Mouse (Mus musculus): ENCODE data around the gene Mtcp1. TPM values are rescaled to one million over a fixed set of nuclear protein-coding genes. Genes with fewer than 3 reads are reported as not detected.

Mtcp1 gene
- polyA plus RNA-seq (2012; rRNA removed) = 5.4 and 7.5 TPM in 2 replicates

GRCm38 (mm10) chrX:75415936-75416785 lies at the start of gene Mtcp1, which contains the start of the genes Cmc4 and Brcc3:
Mtcp1 (minus strand) TSS chrX:75416588.
Cmc4 (minus strand) TSS chrX:75416584.
Brcc3 (plus strand) TSS chrX:75416628.

GRCm38 (mm10) chrX:75382195-75382771 lies 34.1 kb downstream of the Mtcp1 start, which contains the start of the genes Fundc2 and F8:
Fundc2 (plus strand) TSS chrX:75382399.
F8 (minus strand) TSS chrX:75382615.

Other genes starting within 250 kb of the Mtcp1 start
- 11.0 and 12.6 TPM in 2 replicates for gene Fundc2, start 34.2 kb downstream of the Mtcp1 start, polyA plus RNA-seq (2012; rRNA removed)
- 0.63 and 0.67 TPM in 2 replicates for gene F8, start 34.0 kb downstream of the Mtcp1 start, polyA plus RNA-seq (2012; rRNA removed)
- gene Cmc4, start within 50 bp of the Mtcp1 start, polyA plus RNA-seq (2012; rRNA removed) = 10.4 and 11.0 TPM in 2 replicates
- gene Brcc3, start within 50 bp of the Mtcp1 start, polyA plus RNA-seq (2012; rRNA removed) = 11.6 and 12.4 TPM in 2 replicates
- 29.0 and 33.3 TPM in 2 replicates for gene Vbp1, start 97.7 kb upstream of the Mtcp1 start, polyA plus RNA-seq (2012; rRNA removed)
- 0.01 and 0.02 TPM in 2 replicates for gene Rab39b, start 161.6 kb upstream of the Mtcp1 start, polyA plus RNA-seq (2012; rRNA removed)